Mouse (Mus musculus) embryonic facial prominence, embryonic 12.5 days (tissue): ENCODE data around the gene Gstm7. TPM values are rescaled to one million over a fixed set of nuclear protein-coding genes. Genes with fewer than 3 reads are reported as not detected.
A peak's percentile ranks its signal among the peaks of the same experiment; 100 is the strongest.
"Not testable (repeated sequence)": the region's sequence is repeated elsewhere in the genome, so short reads cannot be mapped to it uniquely, and the experiment has no call there.

Experiments
- ATAC-seq: fragments of 200-750 bp; cut with Nextera tagmentation; 2 replicates; pipeline ENCODE4 v1.8.0; 2017; ENCODE audit not compliant: insufficient number of reproducible peaks, insufficient read depth, low FRiP score, low TSS enrichment
- H3K27ac ChIP-seq: fragments of 300-500 bp; sonication (generic); 2 replicates; pipeline ENCODE4 v1.5.1; 2016; ENCODE audit warnings: mild to moderate bottlenecking
- H3K27me3 ChIP-seq: fragments of 300-500 bp; sonication (generic); 2 replicates; pipeline ENCODE4 v1.6.1; 2016; ENCODE audit warnings: mild to moderate bottlenecking, moderate library complexity
- H3K36me3 ChIP-seq: fragments of 300-500 bp; sonication (generic); 2 replicates; pipeline ENCODE4 v1.6.1; 2016; ENCODE audit warnings: mild to moderate bottlenecking
- H3K4me1 ChIP-seq: fragments of 300-500 bp; sonication (generic); 2 replicates; pipeline ENCODE4 v1.6.1; 2016
- H3K4me2 ChIP-seq: fragments of 300-500 bp; sonication (generic); replicated peaks from 2 replicates; pipeline ENCODE4 v1.6.1; 2016; ENCODE audit warnings: mild to moderate bottlenecking, moderate library complexity
- H3K4me3 ChIP-seq: fragments of 300-500 bp; sonication (generic); 2 replicates; pipeline ENCODE4 v1.5.1; 2016; ENCODE audit warnings: mild to moderate bottlenecking
- H3K9ac ChIP-seq: fragments of 300-500 bp; sonication (generic); 2 replicates; pipeline ENCODE4 v1.6.1; 2016; ENCODE audit warnings: mild to moderate bottlenecking, moderate library complexity
- H3K9me3 ChIP-seq: fragments of 300-500 bp; sonication (generic); 2 replicates; pipeline ENCODE4 v1.6.1; 2016; ENCODE audit warnings: mild to moderate bottlenecking, moderate library complexity
- WGBS: fragments of 180-500 bp; shearing (Covaris S2); methylation state at CpG from one replicate; pipeline ENCODE4 v1.1.7; 2016; 5-methylcytosine and 5-hydroxymethylcytosine counted together
- polyA plus RNA-seq: library from polyadenylated mRNA; unstranded; fragments of >200 nt; fragmentation: Nextera tagmentation; extraction: Ambion mirVana; gene quantifications from 2 replicates; pipeline ENCODE4 v1.2.1, GENCODE M21; 2016

Gene Gstm7
- 36.9 and 39.5 TPM in 2 replicates for polyA plus RNA-seq

DNA sequence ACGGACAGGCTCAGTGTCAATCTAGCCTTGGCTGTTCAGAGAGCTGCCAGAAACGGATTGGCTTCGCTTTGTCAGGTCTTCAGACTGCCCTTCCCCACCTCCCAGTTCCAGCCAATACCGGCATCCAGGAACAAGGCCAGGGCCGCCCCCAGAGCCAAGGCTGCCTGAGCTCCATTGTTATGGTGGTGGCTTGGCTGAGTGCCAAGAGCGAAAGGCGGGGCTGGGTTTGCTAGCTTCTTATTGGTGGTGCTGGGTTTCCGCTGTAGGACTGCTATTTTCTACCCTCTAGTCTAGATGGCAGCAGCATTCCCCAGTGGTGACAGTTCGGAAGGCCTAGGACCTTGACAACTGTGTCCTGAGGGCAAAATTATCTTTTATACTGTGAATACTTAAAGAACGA lies at the start of gene Gstm7:
TSS of gene Gstm7 (minus strand) at position 148 of the 400 bp plus-strand sequence.
- no peaks in the 10 kb centered on the region for H3K9me3 ChIP-seq
- H3K9ac ChIP-seq, result no peak within 1 kb of the TSS
- H3K4me2 ChIP-seq, result peak within 1 kb of the TSS; percentile 49
- H3K4me1 ChIP-seq, result 0 out of 2 replicates have a peak, but pooled peaks cover 12% of the 10 kb centered on the region
- H3K36me3 ChIP-seq, result no peaks in the 10 kb centered on the region
- H3K4me3 ChIP-seq, result peak within 1 kb of the TSS; percentile 23
- peak within 1 kb of the TSS; percentile 59 for H3K27ac ChIP-seq
- WGBS, result 5% methylated on average over 10 of the region's 10 CpGs
- peak; percentile 97 for ATAC-seq
- no peaks in the 10 kb centered on the region for H3K27me3 ChIP-seq

DNA sequence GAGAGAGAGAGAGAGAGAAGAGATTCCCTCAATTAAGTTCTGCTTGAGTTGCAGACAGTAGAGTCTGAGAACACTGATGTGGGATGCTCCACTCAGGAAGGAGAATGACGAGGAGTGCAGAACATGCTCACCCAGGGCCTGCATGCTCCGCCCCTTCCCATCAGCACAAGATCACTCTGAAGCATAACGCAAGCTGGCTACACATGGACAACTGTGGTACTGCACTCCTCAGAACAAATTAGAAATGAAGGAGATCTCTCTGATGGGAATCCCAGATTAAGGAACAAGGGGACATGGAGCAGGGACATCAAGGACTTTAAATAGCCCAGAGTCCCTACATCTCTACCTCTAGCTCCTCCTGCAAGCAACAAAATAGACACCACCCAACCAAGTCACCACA lies 49.6 kb upstream of the Gstm7 start:
- 71% methylated on average over 3 of the region's 3 CpGs for WGBS
- Histone ChIP-seq H3K36me3 (no peaks in the 10 kb centered on the region), H3K4me2 (no peak overlapping the region), H3K27me3 (no peaks in the 10 kb centered on the region), H3K4me3 (no peak overlapping the region), H3K9ac (no peak overlapping the region), H3K4me1 (peaks cover 4% of the 10 kb centered on the region; the same call in 1 of the 2 replicates), H3K27ac (no peak overlapping the region), H3K9me3 (no peaks in the 10 kb centered on the region)
- no peak for ATAC-seq

DNA sequence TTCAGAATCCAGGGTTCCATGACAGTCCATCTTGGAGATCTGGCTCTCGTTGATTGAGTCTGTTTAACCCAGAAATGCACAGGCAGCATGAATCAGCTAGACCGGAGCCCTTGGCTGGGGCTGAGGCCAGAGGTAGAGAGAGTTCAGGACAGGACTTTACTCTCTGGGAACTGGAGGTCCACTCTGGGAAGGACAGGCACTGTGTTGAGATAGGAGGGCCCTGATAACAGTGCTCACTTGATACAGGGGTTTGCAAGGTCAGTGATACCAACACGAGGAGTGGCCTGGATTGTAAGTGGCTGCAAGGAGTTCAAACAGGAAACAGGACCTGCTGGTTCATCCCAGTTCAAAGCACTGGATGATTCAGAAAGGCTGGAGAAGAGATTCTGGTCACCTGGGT lies 46.1 kb upstream of the Gstm7 start:
- H3K9me3 ChIP-seq, result no peaks in the 10 kb centered on the region
- H3K4me1 ChIP-seq, result no peaks in the 10 kb centered on the region
- H3K9ac ChIP-seq, result no peak overlapping the region
- 78% methylated on average over 3 of the region's 3 CpGs for WGBS
- no peaks in the 10 kb centered on the region for H3K36me3 ChIP-seq
- H3K4me3 ChIP-seq, result no peak overlapping the region
- H3K4me2 ChIP-seq, result no peak overlapping the region
- no peaks in the 10 kb centered on the region for H3K27me3 ChIP-seq
- no peak overlapping the region for H3K27ac ChIP-seq
- ATAC-seq, result no peak

DNA sequence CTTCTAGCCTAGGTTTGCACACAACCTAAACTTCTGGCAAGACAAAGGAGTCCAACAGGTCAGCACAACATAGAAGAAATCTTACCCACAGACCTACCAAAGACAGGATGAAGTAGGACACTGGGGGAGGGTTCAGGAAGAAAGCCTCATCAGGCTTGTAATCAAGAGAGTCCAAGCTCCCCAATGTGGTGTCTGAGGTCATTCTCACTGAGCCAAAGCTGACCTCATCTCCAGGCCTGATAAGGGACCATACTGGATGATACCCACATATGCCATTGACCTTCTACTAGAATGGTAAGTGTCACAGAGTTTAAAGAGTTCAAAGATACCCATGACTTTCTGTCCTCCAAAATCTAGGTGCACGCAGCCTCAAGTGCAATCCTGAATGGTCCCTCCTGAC lies 42.6 kb upstream of the Gstm7 start:
- Histone ChIP-seq H3K27ac (no peak overlapping the region), H3K4me1 (no peaks in the 10 kb centered on the region), H3K9ac (no peak overlapping the region), H3K4me3 (no peak overlapping the region), H3K9me3 (no peaks in the 10 kb centered on the region), H3K4me2 (no peak overlapping the region), H3K27me3 (no peaks in the 10 kb centered on the region), H3K36me3 (no peaks in the 10 kb centered on the region)
- no peak for ATAC-seq
- 100% methylated on average over 1 of the region's 1 CpGs for WGBS

DNA sequence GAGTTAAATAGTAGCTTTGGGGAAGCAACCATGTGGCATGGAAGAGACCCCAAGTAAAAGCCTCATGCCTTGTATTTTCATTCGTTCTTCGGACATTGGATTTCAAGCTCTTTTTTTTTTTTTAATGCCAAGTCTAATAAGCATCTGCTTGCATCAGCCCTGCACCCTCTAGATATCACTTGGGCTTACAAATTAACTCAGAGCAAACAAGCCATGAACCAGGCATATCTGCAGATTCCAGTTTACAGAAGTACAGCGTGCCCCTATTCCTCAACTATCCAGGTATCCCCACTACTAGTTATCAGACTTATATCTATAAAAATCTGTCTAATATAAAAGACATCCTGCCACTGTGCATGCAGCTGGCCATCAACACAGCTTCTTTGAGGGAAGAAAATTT lies 40.5 kb upstream of the Gstm7 start:
- 82% methylated on average over 3 of the region's 3 CpGs for WGBS
- ATAC-seq, result no peak
- H3K4me2 ChIP-seq, result no peak overlapping the region

DNA sequence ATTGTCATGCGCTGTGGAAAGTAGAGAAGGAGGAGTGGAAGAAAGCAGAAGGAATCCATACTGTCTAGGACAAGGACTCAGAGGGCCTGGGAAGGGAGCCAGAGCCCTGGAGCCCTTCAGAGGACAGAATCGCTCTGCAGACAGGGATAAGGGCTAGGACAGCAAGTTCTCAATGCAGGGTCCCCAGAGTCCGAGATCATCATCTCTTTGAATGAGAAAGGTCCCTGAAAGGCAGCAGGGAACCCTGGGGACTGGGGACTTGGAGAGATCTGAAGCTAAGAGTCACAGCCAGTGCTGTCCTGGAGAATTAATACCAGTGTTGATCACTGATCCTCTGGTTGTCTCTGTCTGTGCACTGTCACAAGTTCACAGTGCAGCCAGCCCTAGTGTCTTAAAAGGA lies 39.5 kb upstream of the Gstm7 start:
- H3K27me3 ChIP-seq, H3K36me3 ChIP-seq, H3K9me3 ChIP-seq, H3K27ac ChIP-seq, H3K4me1 ChIP-seq, H3K4me2 ChIP-seq, H3K4me3 ChIP-seq, H3K9ac ChIP-seq, ATAC-seq: not testable (repeated sequence)
- WGBS, result 59% methylated on average over 3 of the region's 3 CpGs

More for the DNA sequence above, 40.5 kb upstream of the Gstm7 start:
- H3K27ac ChIP-seq, result no peak overlapping the region
- H3K27me3 ChIP-seq, result no peaks in the 10 kb centered on the region
- H3K9ac ChIP-seq, result no peak overlapping the region
- H3K4me1 ChIP-seq, result no peaks in the 10 kb centered on the region
- no peaks in the 10 kb centered on the region for H3K36me3 ChIP-seq
- H3K9me3 ChIP-seq, result no peaks in the 10 kb centered on the region
- H3K4me3 ChIP-seq, result no peak overlapping the region

DNA sequence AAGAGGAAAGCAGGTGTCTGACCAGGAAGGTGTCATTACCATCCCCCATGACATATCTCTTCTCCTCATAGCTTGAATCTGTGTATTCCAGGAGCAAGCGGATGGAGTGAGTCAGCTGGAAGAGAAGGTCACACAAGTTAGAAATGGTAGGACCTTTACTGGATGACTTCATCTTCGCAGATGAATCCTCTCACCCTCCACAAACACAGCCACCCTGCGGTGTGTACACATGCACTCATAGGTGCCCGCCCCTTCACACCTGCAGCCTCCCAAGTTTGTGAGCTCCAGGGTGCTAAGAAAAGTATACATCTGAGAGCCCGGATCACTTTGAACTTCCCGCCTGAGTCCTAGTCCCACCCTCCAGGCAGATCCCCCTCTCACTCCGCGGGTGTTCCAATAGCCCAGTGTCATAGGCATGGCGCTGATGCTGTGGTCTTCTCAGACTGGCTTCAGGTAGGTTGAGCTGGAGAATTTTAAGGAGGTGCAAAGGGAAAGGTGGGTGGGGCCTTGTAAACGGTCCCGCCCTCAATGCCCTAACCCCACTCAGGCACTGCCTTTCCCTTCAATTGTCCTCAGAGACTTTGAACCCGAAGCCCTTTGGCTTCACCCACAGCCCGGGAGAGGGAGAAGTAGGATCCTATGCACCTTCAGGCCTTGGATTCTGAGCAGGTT lies 37.2 kb upstream of the Gstm7 start, which contains the start of gene Gstm3:
TSS of gene Gstm3 (minus strand) at position 560 of the 672 bp plus-strand sequence.
- H3K4me1 ChIP-seq, result no peaks in the 10 kb centered on the region
- no peaks in the 10 kb centered on the region for H3K9me3 ChIP-seq
- no peaks in the 10 kb centered on the region for H3K36me3 ChIP-seq
- H3K9ac ChIP-seq, result no peak within 1 kb of the TSS
- H3K27me3 ChIP-seq, result no peaks in the 10 kb centered on the region
- H3K27ac ChIP-seq, result no peak within 1 kb of the TSS
- H3K4me3 ChIP-seq, result no peak within 1 kb of the TSS
- WGBS, result 64% methylated on average over 13 of the region's 13 CpGs
- ATAC-seq, result no peak
- no peak within 1 kb of the TSS for H3K4me2 ChIP-seq

DNA sequence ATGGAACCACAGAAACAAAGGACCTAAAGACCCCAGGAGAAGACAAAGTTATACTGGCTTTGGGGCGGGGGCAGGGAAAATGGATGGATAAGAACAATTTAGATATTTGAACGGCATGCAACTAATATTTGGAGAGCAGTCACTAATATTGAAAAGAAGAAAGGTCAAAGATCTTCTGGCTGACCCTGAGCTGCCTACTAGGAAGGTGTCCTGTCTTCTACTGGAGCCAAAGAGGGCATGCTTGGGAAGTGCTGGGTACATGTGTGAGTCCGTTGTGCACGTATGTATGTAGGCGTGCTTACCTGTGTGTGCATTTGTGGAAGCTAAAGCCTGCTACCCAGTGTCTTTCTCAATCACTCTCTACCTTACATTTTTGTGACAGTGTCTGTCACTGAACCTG lies 35.0 kb upstream of the Gstm7 start:
- H3K4me1 ChIP-seq, result no peaks in the 10 kb centered on the region
- no peaks in the 10 kb centered on the region for H3K27me3 ChIP-seq
- H3K27ac ChIP-seq, result no peak overlapping the region
- H3K9me3 ChIP-seq, result no peaks in the 10 kb centered on the region
- 93% methylated on average over 5 of the region's 5 CpGs for WGBS
- no peak overlapping the region for H3K4me3 ChIP-seq
- no peaks in the 10 kb centered on the region for H3K36me3 ChIP-seq
- no peak for ATAC-seq
- no peak overlapping the region for H3K9ac ChIP-seq
- no peak overlapping the region for H3K4me2 ChIP-seq

DNA sequence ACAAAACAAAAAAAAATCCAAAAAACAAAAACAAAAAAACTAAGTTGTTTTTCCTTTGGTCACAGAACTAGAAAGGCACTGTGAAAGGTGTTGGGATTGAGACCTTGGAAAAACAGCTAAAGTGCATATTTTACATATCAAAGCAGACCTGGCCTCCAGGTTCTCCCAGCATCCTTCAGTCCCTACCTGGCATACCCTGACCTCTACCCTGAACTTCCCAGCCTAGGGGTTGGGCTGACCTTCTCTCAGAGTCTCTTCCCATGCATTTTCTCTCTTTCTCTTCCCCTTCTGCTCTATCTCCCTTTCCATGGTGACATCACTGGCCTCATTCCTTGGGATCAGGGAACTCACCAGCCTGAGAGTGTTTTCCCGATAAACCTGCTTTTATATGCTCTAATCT lies 34.0 kb upstream of the Gstm7 start:
- Histone ChIP-seq H3K9ac (no peak overlapping the region), H3K36me3 (no peaks in the 10 kb centered on the region), H3K27ac (no peak overlapping the region), H3K4me1 (no peaks in the 10 kb centered on the region), H3K4me2 (no peak overlapping the region), H3K27me3 (no peaks in the 10 kb centered on the region), H3K4me3 (no peak overlapping the region), H3K9me3 (no peaks in the 10 kb centered on the region)
- 78% methylated on average over 1 of the region's 1 CpGs for WGBS
- no peak for ATAC-seq

DNA sequence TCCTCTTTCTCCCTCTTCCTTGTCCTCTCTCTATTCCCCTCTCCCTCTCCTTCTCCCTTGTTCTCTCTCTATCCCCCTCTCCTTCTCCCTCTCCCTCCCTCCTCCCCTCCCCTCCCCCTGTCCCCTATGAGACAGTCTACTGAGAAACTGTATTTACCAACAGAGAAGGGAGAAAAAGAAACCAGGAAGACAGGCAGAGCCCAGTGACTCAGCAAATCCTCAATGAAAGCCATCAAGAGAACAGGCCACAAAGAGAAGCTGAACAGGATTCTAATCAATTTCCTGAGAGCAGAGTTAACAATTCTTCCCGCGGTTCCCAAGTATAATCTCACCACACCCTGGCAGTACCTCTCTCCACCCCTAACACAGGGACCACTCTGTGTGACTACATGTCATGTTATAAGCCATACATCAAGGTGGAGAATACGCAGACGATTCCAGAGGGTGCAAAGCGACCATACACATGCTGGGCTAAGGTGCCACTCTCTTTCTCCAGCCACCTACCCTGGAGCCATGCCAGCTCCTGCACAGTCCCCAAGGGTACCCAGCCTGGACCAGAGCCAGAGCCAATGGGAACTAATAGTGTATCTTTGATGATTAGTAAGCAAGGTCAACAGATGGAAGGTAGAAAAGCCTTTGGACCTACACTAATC lies 33.2 kb upstream of the Gstm7 start:
- H3K36me3 ChIP-seq, result no peaks in the 10 kb centered on the region
- no peak overlapping the region for H3K4me2 ChIP-seq
- no peak overlapping the region for H3K27ac ChIP-seq
- H3K9ac ChIP-seq, result no peak overlapping the region
- no peak overlapping the region for H3K4me3 ChIP-seq
- no peaks in the 10 kb centered on the region for H3K4me1 ChIP-seq
- H3K9me3 ChIP-seq, result no peaks in the 10 kb centered on the region
- ATAC-seq, result no peak
- WGBS, result 72% methylated on average over 5 of the region's 5 CpGs
- H3K27me3 ChIP-seq, result no peaks in the 10 kb centered on the region

DNA sequence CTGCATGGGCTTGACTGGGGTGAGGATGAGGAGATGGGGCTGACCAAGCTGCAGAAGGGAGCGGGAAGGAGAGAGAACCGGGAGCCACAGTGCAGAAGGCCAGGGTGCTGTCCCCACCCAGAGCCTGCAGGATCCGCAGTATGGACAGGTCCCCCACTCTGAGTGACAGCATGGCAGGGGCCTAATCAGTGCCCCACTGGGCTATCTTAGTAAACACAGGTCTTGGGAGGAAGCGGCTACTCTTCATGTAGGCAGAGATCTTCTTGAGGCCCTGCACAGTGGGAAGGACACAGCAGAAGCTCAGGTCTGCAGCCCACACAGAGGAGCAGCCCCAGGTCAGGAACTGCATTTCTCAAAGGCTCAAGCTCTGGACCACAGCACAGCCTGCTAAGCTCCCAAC lies 32.4 kb upstream of the Gstm7 start:
- H3K9ac ChIP-seq, result no peak overlapping the region
- H3K4me2 ChIP-seq, result no peak overlapping the region
- H3K4me1 ChIP-seq, result no peaks in the 10 kb centered on the region
- no peaks in the 10 kb centered on the region for H3K36me3 ChIP-seq
- H3K27ac ChIP-seq, result no peak overlapping the region
- 86% methylated on average over 4 of the region's 4 CpGs for WGBS
- ATAC-seq, result no peak
- H3K27me3 ChIP-seq, result no peaks in the 10 kb centered on the region
- no peak overlapping the region for H3K4me3 ChIP-seq
- no peaks in the 10 kb centered on the region for H3K9me3 ChIP-seq

DNA sequence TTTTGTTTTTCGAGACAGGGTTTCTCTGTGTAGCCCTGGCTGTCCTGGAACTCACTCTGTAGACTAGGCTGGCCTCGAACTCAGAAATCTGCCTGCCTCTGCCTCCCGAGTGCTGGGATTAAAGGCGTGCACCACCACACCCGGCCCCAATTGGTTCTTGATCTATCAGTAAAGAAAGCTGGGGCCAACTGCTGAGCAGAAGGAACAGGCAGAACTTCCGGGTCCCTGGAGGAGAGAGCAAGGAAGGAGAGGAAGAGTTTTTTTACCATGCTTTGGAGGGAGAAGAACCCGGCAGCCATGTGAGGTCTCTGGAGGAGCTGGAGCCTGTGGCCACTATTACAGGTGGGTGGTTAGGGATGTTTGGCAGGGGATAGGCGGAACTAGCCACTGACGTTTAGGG lies 23.6 kb upstream of the Gstm7 start:
- not testable (repeated sequence) for H3K4me3 ChIP-seq, H3K4me1 ChIP-seq, ATAC-seq, H3K27ac ChIP-seq, H3K9ac ChIP-seq, H3K27me3 ChIP-seq, H3K9me3 ChIP-seq, H3K36me3 ChIP-seq, H3K4me2 ChIP-seq
- WGBS, result 87% methylated on average over 9 of the region's 9 CpGs
